ENCODE assay signal across 12 mouse cellular contexts in genomic region chr3:53598153-53598800, GRCm38 (mm10). TPM values are rescaled to one million over a fixed set of nuclear protein-coding genes. Genes with fewer than 3 reads are reported as not detected.
DNase-seq lines count a peak whose midpoint lies in the region; ATAC-seq lines count a peak whose summit lies in the region.
"Had no signal": no experiment of that assay in that cellular context is flagged by ENCODE, and none has a peak within 500 bp of the region (broad histone marks: within the 10 kb centered on the region; RNA-seq: fewer than 3 reads in every experiment).

No protein-coding gene starts in this region.

- no peak for ATAC-seq in heart, embryonic 12.5 days (ENCODE audit: insufficient number of reproducible peaks, low FRiP score)
- ATAC-seq in limb, embryonic 12.5 days (ENCODE audit: insufficient number of reproducible peaks, insufficient read depth, low FRiP score, low TSS enrichment, low read depth): peak; percentile 54; the same call in 1 of the 2 replicates

- H3K4me2 ChIP-seq in heart, embryonic 12.5 days: peak overlapping the region; percentile 35
- H3K4me2 ChIP-seq in limb, embryonic 12.5 days: peak overlapping the region; percentile 36

- no peak for DNase-seq in heart, postnatal 25 days (ENCODE audit: low spot score)
- peak; percentile 55 for DNase-seq in embryo, embryonic 10 days (ENCODE audit: low spot score)
- DNase-seq in kidney, adult 11 months: peak; percentile 23
- no peak for DNase-seq in retina, embryonic 14.5 days (ENCODE audit: low spot score)
- DNase-seq in B cell, adult 2 months: no peak
- no peak for DNase-seq in cerebellum, adult 18-20 months
- DNase-seq: cerebellum, postnatal 36 days; heart, postnatal 36 days; layer of hippocampus, adult 9-11 months had no signal

- no peak overlapping the region for H3K9ac ChIP-seq in heart, embryonic 12.5 days
- no peak overlapping the region for H3K9ac ChIP-seq in limb, embryonic 12.5 days (replicated peaks)

- no peak overlapping the region for H3K27ac ChIP-seq in heart, embryonic 12.5 days (ENCODE audit: poor library complexity, severe bottlenecking)
- peak overlapping the region; percentile 70 for H3K27ac ChIP-seq in limb, embryonic 12.5 days

- H3K4me3 ChIP-seq in heart, embryonic 12.5 days: no peak overlapping the region
- H3K4me3 ChIP-seq in limb, embryonic 12.5 days (replicated peaks): no peak overlapping the region

- no peaks in the 10 kb centered on the region for H3K27me3 ChIP-seq in heart, embryonic 12.5 days (replicated peaks)
- no peaks in the 10 kb centered on the region for H3K27me3 ChIP-seq in limb, embryonic 12.5 days

- no peaks in the 10 kb centered on the region for H3K36me3 ChIP-seq in heart, embryonic 12.5 days
- H3K36me3 ChIP-seq in limb, embryonic 12.5 days: no peaks in the 10 kb centered on the region

- 10% methylated on average over 9 of the region's 9 CpGs for WGBS in heart, embryonic 12.5 days
- WGBS in limb, embryonic 12.5 days: under 1% methylated on average over 9 of the region's 9 CpGs

- H3K4me1 ChIP-seq in heart, embryonic 12.5 days (replicated peaks): peaks cover 19% of the 10 kb centered on the region
- peaks cover 32% of the 10 kb centered on the region for H3K4me1 ChIP-seq in limb, embryonic 12.5 days (replicated peaks)

- H3K9me3 ChIP-seq in heart, embryonic 12.5 days (replicated peaks): no peaks in the 10 kb centered on the region
- H3K9me3 ChIP-seq in limb, embryonic 12.5 days: no peaks in the 10 kb centered on the region

- intact Hi-C loops in heart, postnatal 25 days (cut with DNase I): loop anchor here (2.0 to 10.0 kb wide), 2 partner anchors 53 to 717 kb away; no protein-coding TSS in a partner anchor

RNA-seq across cellular contexts. Expression of gene Frem2, which starts 58.9 kb away (rescaled TPM):
- polyA plus RNA-seq in heart, embryonic 12.5 days (2016; fragmentation: Nextera tagmentation; extraction: Ambion mirVana): 7.0 and 7.9 TPM in 2 replicates
- 10 to 100 TPM in 1 of 2 experiments, 1 to 10 TPM in 1; 9.2 to 12.2 TPM for total RNA-seq in heart, postnatal 25 days (2021)
- 7.4 and 7.6 TPM in 2 replicates for polyA plus RNA-seq in limb, embryonic 12.5 days (2016; fragmentation: Nextera tagmentation; extraction: Ambion mirVana)
- polyA plus RNA-seq: C2C12 had no signal

Comparison
In these comparisons a context has a peak if more than half of its experiments do, and no peak if none do; other contexts are left out.
1. DNase-seq: peak in embryo, embryonic 10 days (single experiment) and kidney, adult 11 months (single experiment); none in heart, postnatal 25 days (single experiment), retina, embryonic 14.5 days (single experiment), B cell, adult 2 months (0 of 2) and cerebellum, adult 18-20 months (0 of 2).